Mouse (Mus musculus) testis, adult 2 months (tissue): ENCODE measurements around the gene Adgrf1. TPM values are rescaled to one million over a fixed set of nuclear protein-coding genes. Genes with fewer than 3 reads are reported as not detected.
A peak's percentile ranks its signal among the peaks of the same experiment; 100 is the strongest.

Experiments
- H3K27ac ChIP-seq: fragments of 200-500 bp; 2 replicates; pipeline ENCODE4 v1.5.1; 2012; ENCODE audit warnings: low read depth, low read length; ENCODE audit not compliant: control insufficient read depth, insufficient read depth
- H3K27me3 ChIP-seq: fragments of 200-500 bp; 2 replicates; pipeline ENCODE4 v1.6.1; 2012; ENCODE audit warnings: mild to moderate bottlenecking, low read length, moderate library complexity; ENCODE audit not compliant: control insufficient read depth, insufficient read depth
- H3K36me3 ChIP-seq: fragments of 200-500 bp; 2 replicates; pipeline ENCODE4 v1.6.1; 2012; ENCODE audit warnings: mild to moderate bottlenecking, low read length; ENCODE audit not compliant: control insufficient read depth, insufficient read depth
- H3K4me1 ChIP-seq: fragments of 200-500 bp; 2 replicates; pipeline ENCODE4 v1.6.1; 2012; ENCODE audit warnings: low read length; ENCODE audit not compliant: control insufficient read depth, insufficient read depth
- H3K4me3 ChIP-seq: fragments of 200-500 bp; 2 replicates; pipeline ENCODE4 v1.5.1; 2012; ENCODE audit warnings: low read depth, mild to moderate bottlenecking, low read length, moderate library complexity, mixed read lengths; ENCODE audit not compliant: control insufficient read depth
- CTCF ChIP-seq: fragments of 200-500 bp; IDR thresholded peaks from 2 replicates; pipeline ENCODE4 v1.5.1; 2012; ENCODE audit warnings: low read depth, mild to moderate bottlenecking, inconsistent platforms, low read length, moderate library complexity; ENCODE audit not compliant: control insufficient read depth, insufficient read depth, insufficient replicate concordance
- POLR2A ChIP-seq: fragments of 200-500 bp; IDR thresholded peaks from 2 replicates; pipeline ENCODE4 v1.6.1; 2012; ENCODE audit warnings: low read depth, mild to moderate bottlenecking, inconsistent platforms, low read length, moderate library complexity; ENCODE audit not compliant: control insufficient read depth
- polyA plus RNA-seq: library from polyadenylated mRNA; depleted of rRNA; stranded (reverse); fragments of >200 nt; gene quantifications from 2 replicates; pipeline ENCODE4 v1.2.3, GENCODE M21; 2012

Gene Adgrf1
- polyA plus RNA-seq, 1 experiment: 0.09 TPM

DNA sequence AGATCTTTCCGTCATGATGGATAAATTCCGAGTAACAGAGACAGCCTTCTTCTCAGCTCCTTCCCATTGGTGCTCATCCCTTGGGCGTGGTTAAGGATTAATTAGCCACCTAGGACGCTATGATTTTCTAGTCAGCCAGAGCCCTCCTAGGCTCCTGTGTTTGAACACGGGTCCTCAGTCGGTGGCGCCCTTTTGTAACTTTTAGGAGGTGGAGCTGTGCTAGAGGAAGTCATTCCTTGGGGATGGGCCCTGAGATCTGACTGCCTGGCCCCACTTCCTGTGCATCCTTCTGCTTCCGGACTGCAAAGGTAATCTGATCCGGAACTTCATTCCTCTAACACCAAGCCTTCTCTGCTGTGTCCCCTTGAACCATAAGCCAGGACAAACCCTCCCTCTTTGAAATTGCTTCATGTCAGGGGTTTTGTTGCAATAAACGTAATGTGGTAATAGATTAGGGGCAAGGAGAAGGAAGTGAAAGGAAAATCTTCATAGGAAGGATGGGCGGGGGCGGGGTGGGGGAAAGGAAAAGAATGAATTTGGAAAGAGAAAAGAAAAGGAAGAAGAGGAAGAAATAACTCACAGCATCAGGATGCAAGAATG lies 13.5 kb upstream of the Adgrf1 start:
- H3K4me1 ChIP-seq: peaks cover 6% of the 10 kb centered on the region; the same call in 1 of the 2 replicates
- no peak overlapping the region for H3K27ac ChIP-seq
- H3K36me3 ChIP-seq: no peaks in the 10 kb centered on the region
- 0 out of 2 replicates have a peak overlapping the region, but pooled peaks have one; percentile 2 for H3K4me3 ChIP-seq
- no peak for TF ChIP-seq POLR2A
- no peak for TF ChIP-seq CTCF
- no peaks in the 10 kb centered on the region for H3K27me3 ChIP-seq

GRCm38 (mm10) chr17:43257699-43258098 lies 12.4 kb upstream of the Adgrf1 start:
- Histone ChIP-seq H3K4me1 (peaks cover 4% of the 10 kb centered on the region; the same call in 1 of the 2 replicates), H3K27ac (no peak overlapping the region), H3K36me3 (no peaks in the 10 kb centered on the region), H3K4me3 (no peak overlapping the region), H3K27me3 (no peaks in the 10 kb centered on the region)
- TF ChIP-seq CTCF (no peak), POLR2A (no peak)

DNA sequence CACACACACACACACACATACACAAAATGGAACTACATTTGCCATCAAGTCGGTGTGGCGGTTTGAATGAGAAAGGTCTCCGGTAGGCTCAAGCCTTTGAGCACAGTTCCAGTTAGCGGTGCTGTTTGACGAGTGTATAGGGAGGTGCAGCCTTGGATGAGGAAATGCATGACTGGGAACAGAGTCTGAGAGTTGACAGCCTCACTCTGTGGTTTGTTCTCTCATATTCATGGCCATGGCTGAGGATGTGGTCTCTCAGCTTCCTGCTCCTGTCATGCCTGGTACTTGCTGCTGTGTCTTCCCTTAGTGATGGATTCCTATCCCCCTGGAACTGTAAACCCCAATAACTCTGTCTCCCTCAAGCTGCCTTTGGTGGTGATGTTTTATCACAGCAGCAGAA lies 8.2 kb upstream of the Adgrf1 start:
- no peaks in the 10 kb centered on the region; the same call in 1 of the 2 replicates for H3K4me1 ChIP-seq
- H3K27me3 ChIP-seq: no peaks in the 10 kb centered on the region
- no peak overlapping the region for H3K27ac ChIP-seq
- H3K4me3 ChIP-seq: no peak overlapping the region
- no peaks in the 10 kb centered on the region for H3K36me3 ChIP-seq
- TF ChIP-seq POLR2A: no peak
- no peak for TF ChIP-seq CTCF

GRCm38 (mm10) chr17:43264739-43265138 lies 5.4 kb upstream of the Adgrf1 start:
- H3K4me3 ChIP-seq: no peak overlapping the region
- TF ChIP-seq POLR2A: no peak
- no peak for TF ChIP-seq CTCF
- no peaks in the 10 kb centered on the region for H3K27me3 ChIP-seq
- H3K36me3 ChIP-seq: no peaks in the 10 kb centered on the region
- H3K4me1 ChIP-seq: no peaks in the 10 kb centered on the region; the same call in 1 of the 2 replicates
- no peak overlapping the region for H3K27ac ChIP-seq

- Histone ChIP-seq H3K4me1 (no peaks in the 10 kb centered on the region; the same call in 1 of the 2 replicates), H3K36me3 (no peaks in the 10 kb centered on the region), H3K4me3 (no peak overlapping the region), H3K27me3 (no peaks in the 10 kb centered on the region), H3K27ac (no peak overlapping the region)
- no peak for TF ChIP-seq POLR2A
- TF ChIP-seq CTCF: peak; percentile 99
These were observed 4.8 kb upstream of the Adgrf1 start for GRCm38 (mm10) chr17:43265178-43265837.

DNA sequence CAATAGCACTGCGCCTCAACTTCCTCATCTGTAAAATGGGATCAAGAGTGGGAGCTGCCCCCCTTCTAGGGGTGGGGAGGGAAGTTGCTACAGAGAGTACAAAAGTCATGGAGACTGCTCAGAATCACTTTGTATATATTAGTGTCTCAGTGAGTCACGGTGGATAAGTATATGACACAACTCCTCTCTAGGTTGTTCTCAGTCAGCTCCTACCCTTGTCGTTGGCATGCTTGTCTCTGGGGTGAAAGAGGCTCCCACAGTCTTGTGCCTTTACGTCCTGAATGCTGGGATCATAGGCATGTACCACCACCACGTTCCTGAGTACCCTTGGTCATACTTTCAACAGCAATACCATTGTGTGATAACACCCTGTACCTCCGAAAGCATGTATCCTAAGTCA lies 4.2 kb upstream of the Adgrf1 start:
- Histone ChIP-seq H3K27me3 (no peaks in the 10 kb centered on the region), H3K4me1 (no peaks in the 10 kb centered on the region; the same call in 1 of the 2 replicates), H3K36me3 (no peaks in the 10 kb centered on the region), H3K4me3 (no peak overlapping the region), H3K27ac (no peak overlapping the region)
- no peak for TF ChIP-seq CTCF
- TF ChIP-seq POLR2A: no peak

GRCm38 (mm10) chr17:43266636-43267035 lies 3.5 kb upstream of the Adgrf1 start:
- H3K4me1 ChIP-seq: no peaks in the 10 kb centered on the region; the same call in 1 of the 2 replicates
- H3K27me3 ChIP-seq: no peaks in the 10 kb centered on the region
- no peaks in the 10 kb centered on the region for H3K36me3 ChIP-seq
- no peak overlapping the region for H3K4me3 ChIP-seq
- peak; percentile 25; the same call in 1 of the 2 replicates for TF ChIP-seq CTCF
- TF ChIP-seq POLR2A: no peak
- H3K27ac ChIP-seq: no peak overlapping the region
